ENCODE assay signal across 9 mouse cellular contexts in genomic region chr16:63857561-63857960, GRCm38 (mm10). TPM values are rescaled to one million over a fixed set of nuclear protein-coding genes. Genes with fewer than 3 reads are reported as not detected.
DNase-seq lines count a peak whose midpoint lies in the region; ATAC-seq and TF ChIP-seq lines count a peak whose summit lies in the region.
"Had no signal": no experiment of that assay in that cellular context is flagged by ENCODE, and none has a peak within 500 bp of the region (broad histone marks: within the 10 kb centered on the region; RNA-seq: fewer than 3 reads in every experiment).

No protein-coding gene starts in this region.

- no peak for TF ChIP-seq CTCF in cortical plate, adult 2 months (IDR thresholded peaks at IDR 0.05; ENCODE audit: extremely low read depth, insufficient read depth, low read length)
- no peak for TF ChIP-seq CTCF in stomach, postnatal 0 days (IDR thresholded peaks at IDR 0.05; ENCODE audit: low read depth)

- no peaks in the 10 kb centered on the region for H3K36me3 ChIP-seq in heart, embryonic 12.5 days
- H3K36me3 ChIP-seq in heart, embryonic 16.5 days (ENCODE audit: control insufficient read depth, insufficient read depth): no peaks in the 10 kb centered on the region
- H3K36me3 ChIP-seq in liver, embryonic 15.5 days (replicated peaks): no peaks in the 10 kb centered on the region
- no peaks in the 10 kb centered on the region for H3K36me3 ChIP-seq in stomach, postnatal 0 days (ENCODE audit: control insufficient read depth, insufficient read depth, low read length)
- H3K36me3 ChIP-seq: G1E had no signal

- no peaks in the 10 kb centered on the region for H3K4me1 ChIP-seq in heart, embryonic 12.5 days (replicated peaks)
- no peaks in the 10 kb centered on the region for H3K4me1 ChIP-seq in cortical plate, adult 2 months (ENCODE audit: control insufficient read depth, insufficient read depth, low read length)
- H3K4me1 ChIP-seq in heart, embryonic 16.5 days (ENCODE audit: control insufficient read depth, insufficient read depth, low read length): 0 out of 2 replicates have a peak, but pooled peaks cover 3% of the 10 kb centered on the region
- H3K4me1 ChIP-seq in liver, embryonic 15.5 days (replicated peaks): no peaks in the 10 kb centered on the region
- no peaks in the 10 kb centered on the region for H3K4me1 ChIP-seq in stomach, postnatal 0 days (replicated peaks; ENCODE audit: control insufficient read depth, insufficient read depth)

- ATAC-seq in heart, embryonic 12.5 days (ENCODE audit: insufficient number of reproducible peaks, low FRiP score): peak; percentile 25; the same call in 1 of the 2 replicates
- peak; percentile 24; the same call in 1 of the 2 replicates for ATAC-seq in heart, embryonic 16.5 days (replicated peaks; ENCODE audit: extremely low read depth, insufficient read depth, low FRiP score)
- no peak for ATAC-seq in liver, embryonic 15.5 days (ENCODE audit: insufficient read depth)
- ATAC-seq in stomach, postnatal 0 days (ENCODE audit: low FRiP score, low TSS enrichment): no peak
- ATAC-seq in megakaryocyte-erythroid progenitor cell, adult 5-6 weeks (replicated peaks; ENCODE audit: low FRiP score, low TSS enrichment, poor library complexity, severe bottlenecking): no peak

- peak overlapping the region; percentile 61 for H3K4me3 ChIP-seq in heart, embryonic 12.5 days
- peak overlapping the region; percentile 68 for H3K4me3 ChIP-seq in cortical plate, adult 2 months (ENCODE audit: insufficient read depth, low read length)
- H3K4me3 ChIP-seq in heart, embryonic 16.5 days (ENCODE audit: low read length): peak overlapping the region; percentile 60
- peak overlapping the region; percentile 36; the same call in 1 of the 2 replicates for H3K4me3 ChIP-seq in liver, embryonic 15.5 days (replicated peaks)
- H3K4me3 ChIP-seq in stomach, postnatal 0 days (ENCODE audit: low read depth, low read length): peak overlapping the region; percentile 48

- DNase-seq in heart, adult 9 months (ENCODE audit: low spot score in 2 of 2): no peak
- DNase-seq in stomach, postnatal 0 days (ENCODE audit: low spot score): no peak
- no peak for DNase-seq in gastrocnemius, adult 8-10 months (ENCODE audit: low spot score in 2 of 2)

- 2% methylated on average over 11 of the region's 11 CpGs for WGBS in heart, embryonic 12.5 days
- 4% methylated on average over 11 of the region's 11 CpGs for WGBS in heart, embryonic 16.5 days
- 1% methylated on average over 11 of the region's 11 CpGs for WGBS in liver, embryonic 15.5 days (ENCODE audit: insufficient replicate concordance)
- WGBS in stomach, postnatal 0 days: 7% methylated on average over 11 of the region's 11 CpGs

- H3K4me2 ChIP-seq in heart, embryonic 12.5 days: peak overlapping the region; percentile 83
- peak overlapping the region; percentile 79 for H3K4me2 ChIP-seq in heart, embryonic 16.5 days (ENCODE audit: low read depth, low read length)
- peak overlapping the region; percentile 54 for H3K4me2 ChIP-seq in liver, embryonic 15.5 days
- H3K4me2 ChIP-seq in stomach, postnatal 0 days (replicated peaks; ENCODE audit: low read depth): peak overlapping the region; percentile 60

- no peaks in the 10 kb centered on the region for H3K9me3 ChIP-seq in heart, embryonic 12.5 days (replicated peaks)
- H3K9me3 ChIP-seq in heart, embryonic 16.5 days (replicated peaks; ENCODE audit: control insufficient read depth, low read length): no peaks in the 10 kb centered on the region
- no peaks in the 10 kb centered on the region for H3K9me3 ChIP-seq in liver, embryonic 15.5 days (replicated peaks)
- no peaks in the 10 kb centered on the region for H3K9me3 ChIP-seq in stomach, postnatal 0 days (ENCODE audit: control insufficient read depth, low read length)

- no peak for TF ChIP-seq POLR2A in cortical plate, adult 2 months (IDR thresholded peaks at IDR 0.05; ENCODE audit: extremely low read depth, insufficient read depth, low read length)

- H3K27ac ChIP-seq in heart, embryonic 12.5 days (ENCODE audit: poor library complexity, severe bottlenecking): peak overlapping the region; percentile 79
- peak overlapping the region; percentile 37; the same call in 1 of the 2 replicates for H3K27ac ChIP-seq in cortical plate, adult 2 months (ENCODE audit: insufficient read depth, low read length)
- H3K27ac ChIP-seq in heart, embryonic 16.5 days (ENCODE audit: low read length): peak overlapping the region; percentile 78
- H3K27ac ChIP-seq in liver, embryonic 15.5 days (replicated peaks): no peak overlapping the region
- peak overlapping the region; percentile 59 for H3K27ac ChIP-seq in stomach, postnatal 0 days (replicated peaks)

- no peak for TF ChIP-seq EP300 in stomach, postnatal 0 days (optimal IDR thresholded peaks at IDR 0.05)

- H3K9ac ChIP-seq in heart, embryonic 12.5 days: peak overlapping the region; percentile 69
- H3K9ac ChIP-seq in heart, embryonic 16.5 days (ENCODE audit: low read length): peak overlapping the region; percentile 74
- no peak overlapping the region for H3K9ac ChIP-seq in liver, embryonic 15.5 days
- H3K9ac ChIP-seq in stomach, postnatal 0 days (ENCODE audit: low read length): peak overlapping the region; percentile 53

- no peaks in the 10 kb centered on the region for H3K27me3 ChIP-seq in heart, embryonic 12.5 days (replicated peaks)
- no peaks in the 10 kb centered on the region for H3K27me3 ChIP-seq in heart, embryonic 16.5 days (ENCODE audit: control insufficient read depth, insufficient read depth, low read length)
- H3K27me3 ChIP-seq in liver, embryonic 15.5 days: peaks cover 16% of the 10 kb centered on the region
- H3K27me3 ChIP-seq in stomach, postnatal 0 days (ENCODE audit: control insufficient read depth, insufficient read depth, low read length): no peaks in the 10 kb centered on the region

RNA-seq across cellular contexts. Expression of gene Epha3, which starts 6.4 kb away (rescaled TPM):
- polyA plus RNA-seq in heart, embryonic 12.5 days (2016; fragmentation: Nextera tagmentation; extraction: Ambion mirVana): 11.9 and 13.4 TPM in 2 replicates
- polyA plus RNA-seq in cortical plate, adult 2 months (2012; rRNA removed): 3.0 TPM in 2 replicates
- polyA plus RNA-seq in heart, embryonic 16.5 days (2015; fragmentation: Nextera tagmentation; extraction: Ambion mirVana): 7.1 and 8.6 TPM in 2 replicates
- polyA plus RNA-seq in liver, embryonic 15.5 days (2015; fragmentation: Nextera tagmentation; extraction: Ambion mirVana): 0.67 and 0.68 TPM in 2 replicates
- polyA plus RNA-seq in stomach, postnatal 0 days (2015; fragmentation: Nextera tagmentation; extraction: Ambion mirVana): 5.9 and 6.4 TPM in 2 replicates
- not detected in 2 replicates for total RNA-seq in megakaryocyte-erythroid progenitor cell, adult 5-6 weeks (2014; fragmentation: Nextera tagmentation)
- total RNA-seq in megakaryocyte-erythroid progenitor cell, adult 5-6 weeks (2017): not detected in 2 replicates
- total RNA-seq in gastrocnemius, adult 8-10 months (2022): under 1 TPM; 0.05 to 0.35 (median 0.14) TPM
- polyA plus RNA-seq: G1E had no signal

Comparison
In these comparisons a context has a peak if more than half of its experiments do, and no peak if none do; other contexts are left out.
1. ATAC-seq: peak in heart, embryonic 12.5 days (single experiment) and heart, embryonic 16.5 days (single experiment); none in liver, embryonic 15.5 days (single experiment), stomach, postnatal 0 days (single experiment) and megakaryocyte-erythroid progenitor cell, adult 5-6 weeks (single experiment).
2. Peak in every context shown above with its lines, with median percentiles within 50 percentile points of each other: H3K4me2 ChIP-seq and H3K4me3 ChIP-seq.